Mouse (Mus musculus): Measurements from ENCODE around the gene Svs1.

The Svs1 gene

DNA sequence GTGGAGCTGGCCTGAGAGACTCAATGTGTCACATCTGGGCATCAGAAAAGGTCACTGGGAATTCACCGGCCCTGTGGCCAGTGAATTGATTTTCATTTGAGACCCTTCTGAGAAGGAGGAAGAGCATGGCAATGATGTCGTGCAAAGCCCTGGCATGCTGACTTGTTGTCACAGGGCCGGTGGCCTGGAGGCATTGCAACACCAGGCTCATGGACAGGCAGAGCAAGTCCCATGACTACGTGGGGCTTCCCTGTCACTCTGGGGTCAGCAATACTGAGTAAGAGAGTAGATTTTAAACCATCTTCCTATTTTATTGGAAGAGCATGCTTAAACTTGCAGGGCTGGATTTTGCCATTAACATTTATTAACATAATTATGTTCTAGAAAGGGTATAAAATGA is 26.4 kb downstream of the Svs1 start:
- no peak for DNase-seq

DNA sequence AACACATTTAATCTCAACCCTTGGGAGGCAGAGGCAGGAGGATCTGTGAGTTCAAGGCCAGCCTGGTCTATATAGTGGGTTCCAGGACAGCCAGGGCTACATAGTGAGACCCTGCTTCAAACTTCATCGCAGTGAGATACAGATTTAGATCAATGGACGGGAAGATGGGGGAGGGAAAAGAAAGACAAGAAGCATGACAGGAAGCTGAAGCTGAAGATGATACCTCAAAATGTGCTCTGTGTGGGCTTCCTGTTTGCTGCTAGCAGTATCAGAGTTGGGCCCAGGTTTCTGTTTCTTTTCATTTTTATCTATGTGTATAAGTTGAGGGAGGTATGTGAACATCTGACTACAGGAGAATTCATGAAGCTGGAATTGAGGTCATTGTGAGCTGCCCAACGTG is 26.8 kb downstream of the Svs1 start:
- no peak for DNase-seq

DNA sequence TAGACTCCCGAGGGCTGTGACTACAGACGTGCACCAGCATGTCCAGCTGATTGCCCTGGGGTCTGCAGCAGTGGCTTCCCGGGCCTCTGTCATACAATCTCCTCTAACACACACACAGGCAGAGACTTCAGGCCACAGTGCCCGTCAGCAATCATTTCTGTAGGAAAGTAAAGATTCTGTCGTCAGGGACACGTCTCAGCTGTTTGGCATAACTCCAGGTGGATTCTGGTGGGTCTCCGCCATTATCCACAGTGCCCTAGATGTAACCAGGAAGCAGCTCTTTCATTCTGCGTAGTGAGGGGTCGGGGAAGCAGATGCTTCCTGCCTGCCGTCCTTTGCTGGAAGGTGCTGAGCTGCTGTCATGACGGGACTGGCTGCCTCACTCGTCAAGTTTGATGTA is 30.5 kb downstream of the Svs1 start:
- peak; percentile 15 for DNase-seq

DNA sequence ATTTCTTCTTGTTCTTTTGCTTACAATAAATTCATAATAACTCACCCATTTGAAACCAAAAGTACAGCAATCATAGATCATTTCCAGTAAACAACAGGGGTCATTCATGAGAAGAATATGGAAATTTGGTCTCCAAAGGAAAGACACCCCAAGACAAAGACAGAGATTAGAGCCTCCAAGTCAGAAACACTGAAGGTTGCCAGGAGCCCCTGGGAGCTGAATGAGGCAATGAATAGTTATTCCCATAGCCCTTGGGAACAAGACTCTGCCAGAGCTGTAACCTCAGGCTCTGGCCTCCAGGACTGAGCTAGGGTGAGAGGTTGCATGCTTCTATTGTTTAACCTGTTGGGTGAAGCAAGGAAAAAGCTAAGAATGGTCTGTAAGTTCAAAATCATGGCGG is 32.7 kb downstream of the Svs1 start:
- no peak for DNase-seq

DNA sequence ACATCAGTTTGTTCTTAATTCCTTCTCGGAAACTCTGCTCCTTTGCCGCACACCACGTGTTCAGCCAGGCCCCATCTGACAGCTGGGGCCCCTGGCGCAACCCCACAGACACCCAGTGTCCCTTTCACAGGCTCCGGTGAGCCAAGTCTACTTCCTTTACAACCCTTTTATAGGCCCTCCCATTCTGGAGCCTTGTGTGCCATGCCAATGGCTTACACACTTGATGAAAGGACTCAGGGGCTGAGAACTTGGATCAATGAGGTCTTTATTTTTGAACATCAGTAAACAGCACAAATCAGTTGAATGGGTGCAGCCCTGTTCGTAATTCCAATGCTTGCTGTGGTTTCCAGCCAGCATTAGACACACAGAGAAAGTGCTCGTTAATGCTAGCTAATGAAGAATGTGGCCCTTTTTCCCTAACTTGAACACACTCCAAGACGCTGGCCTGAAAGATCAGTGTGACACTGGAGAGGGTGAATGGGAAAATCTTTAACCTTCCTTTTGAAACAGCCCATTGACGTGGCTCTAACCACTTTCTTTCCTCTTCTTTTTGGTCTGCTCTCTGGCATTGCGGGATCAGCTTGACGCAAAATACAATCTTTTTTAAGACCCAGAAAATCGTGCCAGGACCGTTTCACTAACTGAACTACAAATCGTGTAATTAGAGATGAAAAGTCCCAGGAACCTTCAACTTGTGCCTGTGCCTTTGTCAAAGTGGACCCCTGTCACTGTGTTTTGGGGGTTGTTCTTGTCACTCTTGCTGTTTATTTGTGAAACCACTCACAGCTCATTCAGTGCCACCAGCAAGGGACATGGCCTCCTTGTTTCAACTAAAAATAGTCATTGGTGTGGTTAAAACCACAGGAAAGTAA is 34.7 kb downstream of the Svs1 start:
- DNase-seq = no peak

DNA sequence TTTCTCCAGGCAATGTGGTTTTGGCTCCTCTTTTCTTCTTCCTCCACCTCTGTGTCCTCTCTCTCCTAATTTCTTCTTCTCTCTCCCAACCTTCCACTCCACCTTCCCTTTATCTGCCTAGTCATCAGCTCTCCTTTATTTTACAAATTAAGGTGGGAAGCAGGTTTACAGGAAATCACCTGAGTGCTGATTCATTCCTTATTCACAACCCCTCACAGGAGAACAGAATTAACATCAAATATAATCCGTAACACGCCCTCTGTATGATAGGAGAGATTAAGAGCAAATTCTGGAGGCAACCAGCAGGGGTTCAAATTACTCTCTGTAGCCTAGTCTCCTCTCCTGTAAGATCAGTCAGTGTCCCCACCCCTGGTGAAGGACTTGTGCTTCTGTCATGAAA is 35.7 kb downstream of the Svs1 start:
- DNase-seq = no peak

DNA sequence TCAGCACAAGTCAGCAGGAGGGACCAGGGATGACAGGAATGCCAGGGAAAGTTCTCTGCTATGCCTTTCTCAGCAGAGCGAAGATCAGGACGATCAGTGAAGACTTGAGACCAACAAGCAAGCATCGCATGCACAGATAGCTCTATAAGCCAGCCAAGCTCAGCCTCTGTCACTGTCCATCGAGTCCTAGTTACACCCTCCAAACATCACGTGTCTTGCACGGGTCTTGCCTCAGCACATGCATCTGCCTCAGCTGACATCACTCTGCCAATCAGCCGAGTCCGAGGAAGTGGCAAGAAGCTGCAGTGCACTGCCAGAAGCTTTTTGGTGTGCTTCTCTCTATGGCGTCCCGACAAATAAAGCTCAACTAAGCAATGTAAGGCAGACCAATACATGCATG is 36.7 kb downstream of the Svs1 start:
- no peak for DNase-seq

DNA sequence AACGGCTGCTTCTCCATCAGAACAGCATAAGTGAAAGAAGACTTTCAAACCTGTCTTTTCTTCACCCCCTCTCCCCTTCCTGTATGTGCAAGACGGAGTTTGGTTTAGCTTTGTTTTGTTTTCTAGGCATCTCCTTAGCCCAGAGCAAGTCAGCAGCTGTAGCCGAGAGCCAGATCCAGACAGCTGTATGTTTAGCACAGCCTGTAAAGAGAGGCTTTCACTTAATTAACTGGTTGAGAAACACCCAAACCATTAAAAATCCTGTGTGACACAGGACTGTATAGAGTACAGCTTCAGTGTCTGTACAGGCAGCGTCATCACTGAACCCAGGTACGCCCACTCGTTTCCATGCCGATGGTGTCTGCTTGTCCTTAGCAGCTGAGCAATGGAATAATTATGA is 38.6 kb downstream of the Svs1 start:
- no peak for DNase-seq

DNA sequence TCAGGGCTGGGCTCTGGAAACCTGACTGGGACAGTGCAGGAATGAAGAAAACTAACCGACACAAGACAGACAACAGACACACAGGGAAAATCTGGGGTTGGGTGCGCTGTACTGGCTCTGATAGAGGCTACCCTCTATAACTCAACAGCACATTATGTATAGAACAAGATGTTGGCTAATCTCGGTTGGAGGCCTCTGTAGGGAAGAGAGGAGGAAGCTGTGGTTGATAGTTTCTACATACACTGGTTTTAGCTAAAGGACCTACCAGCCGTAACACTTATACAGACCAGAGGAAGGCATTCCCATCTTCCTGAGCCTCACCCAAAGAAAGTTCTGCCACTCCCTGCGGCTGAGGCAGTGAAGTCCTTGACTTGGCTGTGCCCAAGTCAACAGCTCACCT is 39.8 kb downstream of the Svs1 start:
- DNase-seq = no peak

DNA sequence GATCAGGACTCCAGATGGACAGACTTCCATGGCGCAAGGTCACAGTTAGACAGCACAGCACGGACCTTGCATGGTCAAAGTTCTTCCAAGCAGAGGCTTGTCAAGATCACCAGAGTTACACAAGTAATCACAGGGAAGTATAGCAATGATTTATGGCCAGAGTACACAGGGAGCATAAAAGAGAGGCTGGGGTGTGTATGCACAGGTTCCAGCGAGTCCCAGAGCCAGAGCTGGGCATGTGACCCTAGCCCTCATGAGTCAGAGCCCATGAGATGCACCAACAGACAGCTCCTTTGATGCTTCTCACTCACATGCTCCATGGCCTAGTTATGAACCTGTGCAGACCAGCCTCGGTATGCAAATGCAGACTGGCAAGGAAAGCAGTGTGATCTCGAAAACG is 41.4 kb downstream of the Svs1 start:
- no peak for DNase-seq

DNA sequence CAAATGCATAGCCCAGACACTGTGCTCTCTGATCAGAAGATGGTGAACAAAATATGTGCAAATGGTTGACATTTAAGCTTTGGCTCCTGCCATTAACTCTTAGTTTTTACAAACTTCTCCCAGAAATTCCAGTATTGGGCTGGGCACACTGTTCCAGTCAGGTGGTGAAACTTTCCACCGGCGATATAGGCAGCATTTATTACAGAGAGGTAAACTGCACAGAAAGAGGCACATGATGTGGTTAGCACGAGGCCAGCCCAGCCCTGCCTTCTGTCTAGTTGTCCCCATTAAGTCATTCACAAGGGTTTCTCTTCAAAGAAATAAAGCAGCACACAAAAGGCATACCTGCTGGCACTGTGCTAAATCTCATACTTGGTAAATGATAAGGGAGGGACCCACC is 42.0 kb downstream of the Svs1 start:
- DNase-seq = no peak

DNA sequence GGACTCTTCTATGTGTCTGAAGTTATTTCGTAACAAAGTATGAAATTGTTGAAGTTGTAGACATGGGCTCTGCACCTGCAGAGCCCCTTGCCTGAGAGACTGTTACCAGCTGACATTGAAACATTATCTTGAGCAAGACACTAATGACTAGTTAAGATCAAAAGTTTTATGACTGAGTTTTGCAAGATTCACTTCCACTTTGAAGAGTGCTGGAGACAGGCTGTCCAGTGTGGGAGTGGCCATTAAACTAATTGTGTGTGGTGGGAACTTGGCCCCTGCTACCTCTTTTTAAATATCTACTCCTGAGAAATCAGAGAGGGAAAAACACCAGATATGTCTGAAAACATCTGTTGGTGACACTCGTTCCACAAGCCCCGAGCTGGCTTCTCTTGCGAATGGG is 44.6 kb downstream of the Svs1 start:
- DNase-seq = no peak

DNA sequence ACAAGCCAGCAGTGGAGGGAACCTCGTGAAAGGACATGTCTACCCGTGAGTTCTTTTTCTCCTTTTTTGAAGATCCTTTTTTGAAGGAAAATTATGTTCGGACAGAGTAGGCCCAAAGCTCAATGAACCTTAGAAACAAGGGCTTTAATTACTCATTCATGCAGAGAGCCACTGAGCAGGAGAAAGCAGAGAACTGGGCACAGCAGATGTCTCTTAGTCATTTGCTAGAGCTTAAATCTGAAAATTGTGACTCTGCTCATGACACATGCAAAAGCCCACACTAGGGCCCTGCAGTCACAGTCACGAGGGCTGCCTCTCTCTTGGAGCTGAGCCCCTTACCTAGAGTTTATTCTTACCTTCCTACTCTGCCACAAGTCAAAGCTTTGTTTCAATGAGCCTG is 46.1 kb downstream of the Svs1 start:
- DNase-seq = no peak

DNA sequence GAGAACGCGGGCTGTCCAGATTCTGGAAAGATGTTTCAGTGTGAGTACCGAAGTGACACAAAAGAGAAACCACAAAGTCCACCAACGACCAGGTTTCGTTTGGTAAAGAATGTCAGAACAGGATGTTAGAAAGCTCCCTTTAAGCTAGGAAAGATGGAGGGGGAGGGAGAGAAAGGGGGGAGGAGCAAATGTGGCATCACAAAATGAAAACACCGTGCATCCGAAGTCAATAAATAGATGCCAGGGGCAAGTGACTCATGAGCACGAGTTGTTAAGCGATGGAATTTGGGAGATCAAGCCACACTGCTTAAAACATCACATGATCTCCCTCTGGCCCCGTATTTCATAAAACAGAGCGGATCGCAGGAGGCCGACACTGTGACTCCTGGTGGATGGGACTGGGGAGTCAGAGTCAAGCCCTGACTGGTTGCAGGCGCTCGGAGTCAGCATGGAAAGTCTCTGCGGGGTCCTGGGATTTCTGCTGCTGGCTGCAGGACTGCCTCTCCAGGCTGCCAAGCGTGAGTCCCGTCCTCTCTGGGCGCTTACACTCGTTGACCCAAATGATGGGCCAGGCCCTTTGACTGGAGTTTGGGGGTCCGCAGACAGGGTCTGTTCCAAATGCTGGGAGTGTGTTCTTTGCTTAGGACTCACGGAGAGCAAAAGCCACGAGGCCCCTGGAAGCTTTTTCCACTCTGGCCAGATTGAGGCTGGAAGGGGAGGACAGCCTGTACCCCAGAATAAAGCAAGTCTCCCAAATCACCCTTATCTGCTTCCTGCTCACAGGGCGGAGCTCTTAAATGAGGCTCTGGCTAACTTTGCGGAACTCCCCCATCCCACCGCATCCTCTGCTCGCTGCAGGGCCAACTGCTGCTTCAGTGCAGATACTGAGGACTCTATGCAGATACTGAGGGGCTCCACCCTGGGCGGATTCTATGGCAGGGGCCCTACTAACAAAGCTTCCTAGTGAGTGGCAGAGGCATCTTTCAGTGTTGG is 49.9 kb downstream of the Svs1 start, which contains the start of gene Gpnmb:
Gene Gpnmb, plus strand, starts transcription at position 272 of the 993 bp plus-strand sequence.
- peak; percentile 11 for DNase-seq

DNA sequence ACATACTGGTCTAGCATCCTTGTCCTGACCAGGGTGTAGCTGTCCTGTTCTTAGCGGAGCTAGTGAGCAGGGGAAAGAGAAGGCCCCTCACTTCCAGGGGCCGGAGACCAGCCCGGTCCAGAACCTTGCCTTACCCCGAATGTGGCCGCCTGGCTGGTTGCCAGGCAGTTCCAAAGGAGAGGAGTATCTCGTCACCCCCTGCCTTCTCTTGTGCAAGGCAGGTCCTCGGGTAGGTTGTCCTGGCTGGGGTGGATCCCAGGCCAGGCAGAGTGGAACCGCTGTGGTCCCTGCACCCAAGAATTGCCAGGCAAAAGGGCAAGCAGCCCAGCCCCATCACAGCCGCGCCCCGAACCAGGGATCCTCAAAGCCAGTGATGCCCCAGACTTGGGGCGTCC is 50.6 kb downstream of the Svs1 start:
- no peak for DNase-seq

DNA sequence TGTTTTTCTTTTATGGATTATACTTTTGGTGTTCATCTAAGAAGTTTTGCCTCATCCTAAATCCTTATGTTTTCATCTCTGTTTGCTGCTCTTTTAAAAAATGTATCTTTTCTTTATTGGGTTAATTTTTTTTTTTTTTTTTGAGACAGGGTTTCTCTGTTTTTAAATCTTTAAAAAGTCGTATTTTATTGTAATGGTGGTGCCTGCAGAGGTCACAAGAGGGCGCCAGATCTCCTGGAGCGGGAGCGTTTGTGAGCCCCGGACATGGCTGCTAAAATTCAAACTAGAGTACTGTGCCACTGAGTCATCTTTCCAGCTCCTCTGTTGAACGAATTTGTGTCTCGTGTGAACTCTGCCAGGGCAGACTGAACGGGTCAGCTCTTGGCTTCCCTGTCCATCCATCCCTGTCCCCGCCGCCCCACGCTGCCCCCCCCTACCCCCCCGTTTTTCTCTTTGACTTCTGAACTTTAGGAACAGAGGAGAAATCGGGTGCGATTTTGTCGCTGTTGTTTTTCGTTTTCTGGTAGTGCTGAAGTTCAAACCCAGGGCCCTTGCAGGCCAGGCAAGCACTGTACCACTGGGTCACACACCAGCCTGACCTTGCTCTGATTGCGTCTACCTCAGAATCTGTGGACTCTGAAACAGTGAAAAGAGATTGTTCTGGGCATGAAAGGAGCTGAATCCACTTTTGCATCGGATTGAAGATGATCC is 53.0 kb downstream of the Svs1 start:
- peak; percentile 80 for DNase-seq

Measured in kidney, postnatal 10 days (tissue).